Mouse (Mus musculus): ENCODE results near the gene Ythdf1. TPM values are rescaled to one million over a fixed set of nuclear protein-coding genes. Genes with fewer than 3 reads are reported as not detected.

Ythdf1 gene
- polyA plus RNA-seq, 1 experiment from 2014 or later = 74.5 TPM

DNA sequence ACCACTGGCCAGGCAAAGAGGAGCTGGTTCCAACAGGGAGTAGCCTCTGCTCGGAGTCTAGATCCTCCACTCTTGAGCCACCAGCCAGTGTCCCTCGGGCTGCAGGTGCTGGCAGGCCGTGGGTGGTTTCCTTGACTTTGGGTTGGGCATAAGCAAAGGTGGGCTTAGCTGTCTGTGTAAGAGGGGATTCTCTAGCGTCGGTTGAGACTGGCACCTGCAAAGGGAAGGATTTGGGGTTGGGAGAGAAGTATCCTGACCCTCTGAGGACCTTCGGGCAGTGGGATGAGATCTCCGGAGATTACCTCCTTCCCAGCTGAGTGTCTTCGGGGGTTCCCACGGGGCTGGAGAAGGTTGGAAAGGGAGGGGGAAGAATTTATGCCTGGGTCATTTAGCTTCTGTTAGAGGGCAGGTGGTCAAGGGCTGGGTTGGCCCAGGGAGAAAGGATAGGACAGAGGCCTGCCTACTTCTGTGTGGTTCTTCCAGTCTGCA lies 28.9 kb downstream of the Ythdf1 start:
- Histone ChIP-seq H3K9me3 (ENCODE audit: control insufficient read depth, low read length) (no peaks in the 10 kb centered on the region), H3K4me3 (ENCODE audit: low read depth, low read length) (peak overlapping the region; percentile 89), H3K27ac (ENCODE audit: low read depth, low read length) (peak overlapping the region; percentile 99), H3K4me1 (replicated peaks; ENCODE audit: control insufficient read depth, insufficient read depth, low read length) (peaks cover 31% of the 10 kb centered on the region), H3K4me2 (ENCODE audit: low read depth, low read length, severe bottlenecking) (peak overlapping the region; percentile 84), H3K9ac (ENCODE audit: low read length) (peak overlapping the region; percentile 97), H3K36me3 (ENCODE audit: control insufficient read depth, insufficient read depth, low read length) (no peaks in the 10 kb centered on the region), H3K27me3 (ENCODE audit: control insufficient read depth, insufficient read depth, low read length) (no peaks in the 10 kb centered on the region)
- ATAC-seq (replicated peaks; ENCODE audit: low FRiP score) (no peak), DNase-seq (ENCODE audit: low spot score) (no peak)
- 2% methylated on average over 9 of the region's 9 CpGs for WGBS

DNA sequence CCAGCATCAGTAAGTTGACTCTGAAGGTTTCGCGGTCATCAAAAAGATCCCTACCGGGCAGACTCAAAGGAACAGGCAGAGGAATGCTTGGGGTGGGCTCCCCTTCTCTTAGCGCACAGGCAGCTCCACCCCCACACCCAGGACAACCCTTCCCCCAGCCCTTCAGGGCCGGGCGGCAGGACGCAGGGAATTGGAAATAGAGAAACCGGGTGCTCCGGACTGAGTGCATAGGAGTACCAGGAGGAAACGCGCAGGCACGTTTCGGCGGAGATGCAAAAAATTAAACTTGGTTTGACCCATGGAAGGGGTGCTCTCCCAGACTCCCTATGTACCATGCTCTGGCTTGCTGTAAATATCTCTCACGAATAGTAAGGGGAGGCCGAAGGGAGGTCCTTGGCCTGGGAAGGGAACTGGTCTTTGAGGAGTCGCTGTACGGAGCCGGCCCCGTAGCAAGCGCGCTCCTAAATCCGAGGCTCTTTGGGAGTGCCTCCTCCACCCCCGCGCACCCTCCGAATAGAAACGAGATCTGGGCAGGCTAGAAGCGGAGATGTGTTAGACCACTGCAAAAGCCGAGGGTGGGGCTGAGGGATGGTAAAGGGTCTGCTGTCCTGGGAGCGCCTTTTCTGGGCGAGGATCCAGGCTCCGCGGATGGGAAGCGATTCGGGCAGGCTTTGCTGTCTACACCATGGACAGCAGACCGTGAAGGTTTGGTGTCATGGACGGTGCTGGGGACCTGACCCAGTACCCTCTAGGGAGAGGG lies 29.5 kb downstream of the Ythdf1 start:
- Histone ChIP-seq H3K36me3 (ENCODE audit: control insufficient read depth, insufficient read depth, low read length) (no peaks in the 10 kb centered on the region), H3K4me3 (ENCODE audit: low read depth, low read length) (peak overlapping the region; percentile 89), H3K9ac (ENCODE audit: low read length) (peak overlapping the region; percentile 97), H3K27me3 (ENCODE audit: control insufficient read depth, insufficient read depth, low read length) (no peaks in the 10 kb centered on the region), H3K4me1 (replicated peaks; ENCODE audit: control insufficient read depth, insufficient read depth, low read length) (peaks cover 31% of the 10 kb centered on the region), H3K4me2 (ENCODE audit: low read depth, low read length, severe bottlenecking) (peak overlapping the region; percentile 84), H3K27ac (ENCODE audit: low read depth, low read length) (peak overlapping the region; percentile 99), H3K9me3 (ENCODE audit: control insufficient read depth, low read length) (no peaks in the 10 kb centered on the region)
- DNase-seq (ENCODE audit: low spot score) (peak; percentile 78), ATAC-seq (replicated peaks; ENCODE audit: low FRiP score) (no peak; the same call in 1 of the 2 replicates)
- WGBS = under 1% methylated on average over 37 of the region's 37 CpGs

DNA sequence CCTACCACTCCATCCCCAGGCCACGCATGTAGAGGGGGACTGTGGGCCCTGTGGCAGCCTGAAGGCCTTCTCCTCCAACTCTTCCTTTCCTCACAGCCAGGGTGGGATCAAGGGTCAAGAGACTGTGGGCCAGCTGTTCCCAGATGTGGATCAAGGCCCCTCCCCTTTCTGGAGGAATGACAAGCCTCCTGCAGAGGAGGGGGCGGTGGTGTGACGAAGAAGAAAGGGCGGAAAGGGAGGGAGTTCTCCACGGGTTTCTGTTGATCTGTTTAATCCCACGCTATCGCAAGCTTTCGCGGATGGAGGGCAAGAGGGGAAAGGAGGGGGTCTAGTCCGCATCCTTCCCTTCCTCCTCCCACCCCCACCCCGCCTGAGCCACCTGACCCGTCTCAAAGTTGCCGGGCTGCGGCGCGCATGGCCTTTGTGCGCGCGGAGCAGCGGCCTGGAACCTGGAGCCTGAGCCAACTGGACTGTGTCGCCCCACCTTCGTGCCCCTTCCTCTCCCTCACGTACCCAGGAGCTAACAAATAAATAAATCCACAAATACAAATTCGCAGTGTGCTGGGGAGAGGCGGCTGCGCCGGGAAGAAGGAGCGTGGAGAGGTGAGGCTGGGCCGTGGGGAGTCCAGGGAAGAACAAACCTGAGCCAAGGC lies 30.2 kb downstream of the Ythdf1 start:
- peak; percentile 82 for DNase-seq (ENCODE audit: low spot score)
- Histone ChIP-seq H3K36me3 (ENCODE audit: control insufficient read depth, insufficient read depth, low read length) (no peaks in the 10 kb centered on the region), H3K27ac (ENCODE audit: low read depth, low read length) (peak overlapping the region; percentile 99), H3K4me3 (ENCODE audit: low read depth, low read length) (peak overlapping the region; percentile 89), H3K9ac (ENCODE audit: low read length) (peak overlapping the region; percentile 97), H3K4me1 (replicated peaks; ENCODE audit: control insufficient read depth, insufficient read depth, low read length) (peaks cover 34% of the 10 kb centered on the region), H3K9me3 (ENCODE audit: control insufficient read depth, low read length) (no peaks in the 10 kb centered on the region), H3K4me2 (ENCODE audit: low read depth, low read length, severe bottlenecking) (peak overlapping the region; percentile 84), H3K27me3 (ENCODE audit: control insufficient read depth, insufficient read depth, low read length) (no peaks in the 10 kb centered on the region)
- under 1% methylated on average over 29 of the region's 29 CpGs for WGBS
- peak; percentile 3; the same call in 1 of the 2 replicates for ATAC-seq (replicated peaks; ENCODE audit: low FRiP score)

DNA sequence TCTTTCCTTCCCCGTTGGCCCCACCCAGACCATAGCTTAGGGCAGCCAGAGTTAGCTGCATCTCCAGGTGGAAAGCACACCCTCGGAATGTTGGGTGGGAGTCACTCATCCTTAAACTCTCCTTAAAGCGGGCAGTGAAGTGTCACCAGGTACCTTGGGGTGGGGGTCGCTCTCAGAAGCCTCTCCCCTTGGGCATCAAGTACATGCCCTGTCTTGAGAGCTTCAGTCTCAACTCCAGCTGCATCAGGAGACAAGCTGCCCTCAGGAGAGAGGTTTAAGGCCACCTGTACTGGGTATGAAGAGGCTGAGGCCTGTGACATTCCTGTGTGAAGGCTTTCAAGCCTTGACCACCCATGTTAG lies 30.8 kb downstream of the Ythdf1 start:
- Histone ChIP-seq H3K27me3 (ENCODE audit: control insufficient read depth, insufficient read depth, low read length) (no peaks in the 10 kb centered on the region), H3K4me2 (ENCODE audit: low read depth, low read length, severe bottlenecking) (peak overlapping the region; percentile 84), H3K36me3 (ENCODE audit: control insufficient read depth, insufficient read depth, low read length) (no peaks in the 10 kb centered on the region), H3K4me1 (replicated peaks; ENCODE audit: control insufficient read depth, insufficient read depth, low read length) (peaks cover 30% of the 10 kb centered on the region), H3K27ac (ENCODE audit: low read depth, low read length) (peak overlapping the region; percentile 99), H3K9me3 (ENCODE audit: control insufficient read depth, low read length) (no peaks in the 10 kb centered on the region), H3K4me3 (ENCODE audit: low read depth, low read length) (peak overlapping the region; percentile 42), H3K9ac (ENCODE audit: low read length) (peak overlapping the region; percentile 93)
- DNase-seq (ENCODE audit: low spot score) (no peak), ATAC-seq (replicated peaks; ENCODE audit: low FRiP score) (peak; percentile 0; the same call in 1 of the 2 replicates)
- 4% methylated on average over 4 of the region's 4 CpGs for WGBS

- peak; percentile 85 for DNase-seq (ENCODE audit: low spot score)
- H3K27me3 ChIP-seq (ENCODE audit: control insufficient read depth, insufficient read depth, low read length) = no peaks in the 10 kb centered on the region
- ATAC-seq (replicated peaks; ENCODE audit: low FRiP score) = peak; percentile 22
- H3K9ac ChIP-seq (ENCODE audit: low read length) = peak overlapping the region; percentile 93
- peaks cover 30% of the 10 kb centered on the region for H3K4me1 ChIP-seq (replicated peaks; ENCODE audit: control insufficient read depth, insufficient read depth, low read length)
- H3K27ac ChIP-seq (ENCODE audit: low read depth, low read length) = peak overlapping the region; percentile 99
- peak overlapping the region; percentile 84 for H3K4me2 ChIP-seq (ENCODE audit: low read depth, low read length, severe bottlenecking)
- no peaks in the 10 kb centered on the region for H3K36me3 ChIP-seq (ENCODE audit: control insufficient read depth, insufficient read depth, low read length)
- peak overlapping the region; percentile 42 for H3K4me3 ChIP-seq (ENCODE audit: low read depth, low read length)
- H3K9me3 ChIP-seq (ENCODE audit: control insufficient read depth, low read length) = no peaks in the 10 kb centered on the region
- WGBS = 2% methylated on average over 19 of the region's 19 CpGs
Observed at GRCm38 (mm10) chr2:180889271-180889920, 31.4 kb downstream of the Ythdf1 start.

- Histone ChIP-seq H3K4me1 (replicated peaks; ENCODE audit: control insufficient read depth, insufficient read depth, low read length) (peaks cover 28% of the 10 kb centered on the region), H3K27me3 (ENCODE audit: control insufficient read depth, insufficient read depth, low read length) (no peaks in the 10 kb centered on the region), H3K36me3 (ENCODE audit: control insufficient read depth, insufficient read depth, low read length) (no peaks in the 10 kb centered on the region; the same call in 1 of the 2 replicates), H3K9me3 (ENCODE audit: control insufficient read depth, low read length) (no peaks in the 10 kb centered on the region), H3K4me3 (ENCODE audit: low read depth, low read length) (no peak overlapping the region), H3K4me2 (ENCODE audit: low read depth, low read length, severe bottlenecking) (no peak overlapping the region), H3K27ac (ENCODE audit: low read depth, low read length) (no peak overlapping the region), H3K9ac (ENCODE audit: low read length) (no peak overlapping the region)
- DNase-seq (ENCODE audit: low spot score) (no peak), ATAC-seq (replicated peaks; ENCODE audit: low FRiP score) (no peak)
- WGBS = 79% methylated on average over 5 of the region's 5 CpGs
Observed at GRCm38 (mm10) chr2:180885270-180885669, 35.5 kb downstream of the Ythdf1 start.

DNA sequence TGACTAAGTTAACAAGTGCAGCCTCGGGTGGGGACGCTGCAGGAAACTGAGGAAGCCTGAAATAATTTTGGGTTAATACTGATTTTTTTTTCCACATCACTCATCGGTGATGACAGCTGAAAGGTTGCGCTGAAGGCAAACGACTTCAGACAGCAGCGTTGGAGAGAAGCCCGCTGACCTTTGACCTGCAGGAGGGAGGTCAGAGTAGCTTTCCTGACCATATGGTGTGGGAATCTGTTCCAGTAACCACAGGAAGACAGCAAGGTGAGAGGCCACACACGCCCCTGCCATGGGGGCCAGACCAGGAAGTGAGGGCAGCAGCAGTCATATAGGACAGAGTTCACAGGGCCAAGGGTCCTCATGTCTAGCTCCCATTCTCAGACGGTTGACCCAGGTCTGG lies 39.5 kb downstream of the Ythdf1 start:
- peaks cover 15% of the 10 kb centered on the region for H3K4me1 ChIP-seq (replicated peaks; ENCODE audit: control insufficient read depth, insufficient read depth, low read length)
- WGBS = 78% methylated on average over 9 of the region's 9 CpGs
- DNase-seq (ENCODE audit: low spot score) (no peak), ATAC-seq (replicated peaks; ENCODE audit: low FRiP score) (no peak)
- H3K4me3 ChIP-seq (ENCODE audit: low read depth, low read length) = no peak overlapping the region
- no peaks in the 10 kb centered on the region; the same call in 1 of the 2 replicates for H3K36me3 ChIP-seq (ENCODE audit: control insufficient read depth, insufficient read depth, low read length)
- no peak overlapping the region for H3K9ac ChIP-seq (ENCODE audit: low read length)
- H3K27ac ChIP-seq (ENCODE audit: low read depth, low read length) = no peak overlapping the region
- H3K9me3 ChIP-seq (ENCODE audit: control insufficient read depth, low read length) = no peaks in the 10 kb centered on the region
- H3K4me2 ChIP-seq (ENCODE audit: low read depth, low read length, severe bottlenecking) = no peak overlapping the region
- no peaks in the 10 kb centered on the region for H3K27me3 ChIP-seq (ENCODE audit: control insufficient read depth, insufficient read depth, low read length)

GRCm38 (mm10) chr2:180879365-180880067 lies 41.2 kb downstream of the Ythdf1 start:
- 40% methylated on average over 7 of the region's 7 CpGs for WGBS
- DNase-seq (ENCODE audit: low spot score) = peak; percentile 69
- Histone ChIP-seq H3K36me3 (ENCODE audit: control insufficient read depth, insufficient read depth, low read length) (no peaks in the 10 kb centered on the region; the same call in 1 of the 2 replicates), H3K9ac (ENCODE audit: low read length) (no peak overlapping the region; the same call in 1 of the 2 replicates), H3K27ac (ENCODE audit: low read depth, low read length) (peak overlapping the region; percentile 19; the same call in 1 of the 2 replicates), H3K27me3 (ENCODE audit: control insufficient read depth, insufficient read depth, low read length) (no peaks in the 10 kb centered on the region), H3K9me3 (ENCODE audit: control insufficient read depth, low read length) (no peaks in the 10 kb centered on the region), H3K4me2 (ENCODE audit: low read depth, low read length, severe bottlenecking) (no peak overlapping the region), H3K4me1 (replicated peaks; ENCODE audit: control insufficient read depth, insufficient read depth, low read length) (peaks cover 13% of the 10 kb centered on the region), H3K4me3 (ENCODE audit: low read depth, low read length) (no peak overlapping the region)
- peak; percentile 90 for ATAC-seq (replicated peaks; ENCODE audit: low FRiP score)

Data from forebrain, embryonic 11.5 days (tissue).